Comparison of ENCODE assay signal across 9 mouse cellular contexts in genomic region chr13:58637360-58638002, GRCm38 (mm10). TPM values are rescaled to one million over a fixed set of nuclear protein-coding genes. Genes with fewer than 3 reads are reported as not detected.
A peak's percentile ranks its signal among the peaks of the same experiment; 100 is the strongest.
DNase-seq lines count a peak whose midpoint lies in the region; ATAC-seq and TF ChIP-seq lines count a peak whose summit lies in the region.
"Had no signal": no experiment of that assay in that cellular context is flagged by ENCODE, and none has a peak within 500 bp of the region (broad histone marks: within the 10 kb centered on the region; RNA-seq: fewer than 3 reads in every experiment).

No protein-coding gene starts in this region.

- intact Hi-C loops in left cerebral cortex, postnatal 4 days (cut with DNase I) = loop anchor here (5.0 to 10.0 kb wide), 5 partner anchors 170 to 947 kb away; partner anchors contain the start of genes Agtpbp1, Naa35 and Ntrk2

- DNase-seq in liver = peak; percentile 36
- DNase-seq in adrenal gland, postnatal 36 days = peak; percentile 42 to 44
- DNase-seq in embryonic facial prominence, embryonic 10.5 days (ENCODE audit: low spot score) = peak; percentile 69
- DNase-seq in hindlimb bud, embryonic 11.5 days (ENCODE audit: extremely low spot score, low read depth, low spot score) = peak; percentile 57
- peak; percentile 59 for DNase-seq in left cerebral cortex, postnatal 4 days

- TF ChIP-seq CTCF in olfactory bulb, adult 2 months (IDR thresholded peaks at IDR 0.05; ENCODE audit: insufficient read depth, low read depth, low read length) = peak; percentile 77

- no peak overlapping the region for H3K9ac ChIP-seq in liver, embryonic 12.5 days
- H3K9ac ChIP-seq: heart, embryonic 13.5 days had no signal

- H3K4me3 ChIP-seq in liver, embryonic 12.5 days = no peak overlapping the region
- H3K4me3 ChIP-seq in embryonic facial prominence, embryonic 10.5 days = no peak overlapping the region
- no peak overlapping the region for H3K4me3 ChIP-seq in olfactory bulb, adult 2 months (ENCODE audit: insufficient read depth, low read depth, low read length)
- H3K4me3 ChIP-seq: heart, embryonic 13.5 days had no signal

- peaks cover 16% of the 10 kb centered on the region for H3K27me3 ChIP-seq in liver, embryonic 12.5 days (replicated peaks)
- H3K27me3 ChIP-seq in embryonic facial prominence, embryonic 10.5 days (replicated peaks; ENCODE audit: low read depth, poor library complexity, severe bottlenecking) = peaks cover 25% of the 10 kb centered on the region

- H3K27ac ChIP-seq in liver, embryonic 12.5 days = no peak overlapping the region
- no peak overlapping the region for H3K27ac ChIP-seq in embryonic facial prominence, embryonic 10.5 days (replicated peaks)
- no peak overlapping the region for H3K27ac ChIP-seq in olfactory bulb, adult 2 months (ENCODE audit: insufficient read depth, low read depth, low read length)
- H3K27ac ChIP-seq: heart, embryonic 13.5 days had no signal

- H3K4me1 ChIP-seq in liver, embryonic 12.5 days = no peaks in the 10 kb centered on the region
- peaks cover 8% of the 10 kb centered on the region for H3K4me1 ChIP-seq in embryonic facial prominence, embryonic 10.5 days
- H3K4me1 ChIP-seq in olfactory bulb, adult 2 months (ENCODE audit: control insufficient read depth, insufficient read depth, low read length) = no peaks in the 10 kb centered on the region

- no peak for ATAC-seq in liver, embryonic 12.5 days
- ATAC-seq in erythroid progenitor cell, adult 5-6 weeks (replicated peaks; ENCODE audit: low FRiP score, poor library complexity, severe bottlenecking) = no peak

- 15% methylated on average over 13 of the region's 13 CpGs for WGBS in liver, embryonic 12.5 days (ENCODE audit: insufficient replicate concordance)
- WGBS in embryonic facial prominence, embryonic 10.5 days = 20% methylated on average over 13 of the region's 13 CpGs
- 9% methylated on average over 13 of the region's 13 CpGs for WGBS in olfactory bulb, adult 2 months

- H3K4me2 ChIP-seq in liver, embryonic 12.5 days = no peak overlapping the region
- H3K4me2 ChIP-seq: heart, embryonic 13.5 days had no signal

- no peak for TF ChIP-seq POLR2A in olfactory bulb, adult 2 months (IDR thresholded peaks at IDR 0.05; ENCODE audit: insufficient read depth, low read depth, low read length)

- no peaks in the 10 kb centered on the region for H3K9me3 ChIP-seq in liver, embryonic 12.5 days (replicated peaks)
- no peaks in the 10 kb centered on the region for H3K9me3 ChIP-seq in embryonic facial prominence, embryonic 10.5 days
- H3K9me3 ChIP-seq: heart, embryonic 13.5 days had no signal

- no peaks in the 10 kb centered on the region for H3K36me3 ChIP-seq in liver, embryonic 12.5 days
- no peaks in the 10 kb centered on the region for H3K36me3 ChIP-seq in embryonic facial prominence, embryonic 10.5 days (replicated peaks)
- H3K36me3 ChIP-seq: heart, embryonic 13.5 days had no signal

RNA-seq across cellular contexts. Expression of gene Slc28a3, which starts 26.8 kb away (rescaled TPM):
- not detected in 2 replicates for polyA plus RNA-seq in liver, embryonic 12.5 days (2016; fragmentation: Nextera tagmentation; extraction: Ambion mirVana)
- total RNA-seq in adrenal gland, postnatal 36 days (2021) = not detected
- polyA plus RNA-seq in embryonic facial prominence, embryonic 10.5 days (2016; fragmentation: Nextera tagmentation; extraction: Ambion mirVana) = not detected in 2 replicates
- under 1 TPM in 1 of 2 experiments, not detected in 1; 0.24 TPM for total RNA-seq in left cerebral cortex, postnatal 4 days (2021)
- not detected in 2 replicates for polyA plus RNA-seq in olfactory bulb, adult 2 months (2012; ENCODE audit: insufficient read depth, insufficient read length, low replicate concordance, missing spikeins)
- total RNA-seq in erythroid progenitor cell, adult 5-6 weeks (2015; ENCODE audit: low replicate concordance) = not detected in 2 replicates
- not detected in 2 replicates for total RNA-seq in erythroid progenitor cell, adult 5-6 weeks (2017; ENCODE audit: low replicate concordance)
- polyA plus RNA-seq: heart, embryonic 13.5 days had no signal
